Mouse (Mus musculus): ENCODE data around the gene Etv3.
"Not testable (repeated sequence)": the region's sequence is repeated elsewhere in the genome, so short reads cannot be mapped to it uniquely, and the experiment has no call there.

The Etv3 gene

GRCm38 (mm10) chr3:87518425-87518824 is 6.8 kb upstream of the Etv3 start:
- DNase-seq (ENCODE audit: low spot score in 2 of 2), result no peak

- no peak for DNase-seq (ENCODE audit: low spot score in 2 of 2)
Observed at GRCm38 (mm10) chr3:87521126-87521525, 4.1 kb upstream of the Etv3 start.

GRCm38 (mm10) chr3:87521833-87522232 is 3.4 kb upstream of the Etv3 start:
- DNase-seq (ENCODE audit: low spot score in 2 of 2), result no peak

- DNase-seq (ENCODE audit: low spot score in 2 of 2), result no peak
Observed at GRCm38 (mm10) chr3:87523701-87524100, 1.5 kb upstream of the Etv3 start.

- no peak for DNase-seq (ENCODE audit: low spot score in 2 of 2)
Observed at GRCm38 (mm10) chr3:87525837-87526570, 797 bp downstream of the Etv3 start.

GRCm38 (mm10) chr3:87527139-87527538 is 1.9 kb downstream of the Etv3 start:
- no peak for DNase-seq (ENCODE audit: low spot score in 2 of 2)

- DNase-seq (ENCODE audit: low spot score in 2 of 2), result no peak
Observed at GRCm38 (mm10) chr3:87528021-87528420, 2.8 kb downstream of the Etv3 start.

GRCm38 (mm10) chr3:87528841-87529240 is 3.6 kb downstream of the Etv3 start:
- DNase-seq (ENCODE audit: low spot score in 2 of 2), result no peak

GRCm38 (mm10) chr3:87529568-87529967 is 4.4 kb downstream of the Etv3 start:
- no peak for DNase-seq (ENCODE audit: low spot score in 2 of 2)

GRCm38 (mm10) chr3:87530234-87530633 is 5.0 kb downstream of the Etv3 start:
- no peak for DNase-seq (ENCODE audit: low spot score in 2 of 2)

GRCm38 (mm10) chr3:87533667-87534378 is 8.6 kb downstream of the Etv3 start:
- no peak for DNase-seq (ENCODE audit: low spot score in 2 of 2)

- DNase-seq (ENCODE audit: low spot score in 2 of 2), result no peak
Observed at GRCm38 (mm10) chr3:87538034-87538433, 12.8 kb downstream of the Etv3 start.

GRCm38 (mm10) chr3:87540028-87540675 is 14.9 kb downstream of the Etv3 start:
- DNase-seq (ENCODE audit: low spot score in 2 of 2), result no peak

GRCm38 (mm10) chr3:87540714-87541113 is 15.5 kb downstream of the Etv3 start:
- DNase-seq (ENCODE audit: low spot score in 2 of 2), result no peak

- DNase-seq (ENCODE audit: low spot score in 2 of 2), result no peak
Observed at GRCm38 (mm10) chr3:87542481-87543215, 17.4 kb downstream of the Etv3 start.

GRCm38 (mm10) chr3:87545554-87545953 is 20.3 kb downstream of the Etv3 start:
- DNase-seq (ENCODE audit: low spot score in 2 of 2), result no peak

GRCm38 (mm10) chr3:87546291-87546721 is 21.1 kb downstream of the Etv3 start:
- DNase-seq (ENCODE audit: low spot score in 2 of 2), result peak in 1 of 2 experiments; percentile 36

- no peak for DNase-seq (ENCODE audit: low spot score in 2 of 2)
Observed at GRCm38 (mm10) chr3:87549908-87550307, 24.7 kb downstream of the Etv3 start.

GRCm38 (mm10) chr3:87552327-87552726 is 27.1 kb downstream of the Etv3 start:
- DNase-seq (ENCODE audit: low spot score in 2 of 2), result no peak

- DNase-seq (ENCODE audit: low spot score in 2 of 2), result no peak
Observed at GRCm38 (mm10) chr3:87553196-87553935, 28.2 kb downstream of the Etv3 start.

GRCm38 (mm10) chr3:87554859-87555258 is 29.7 kb downstream of the Etv3 start:
- DNase-seq (ENCODE audit: low spot score in 2 of 2), result not testable (repeated sequence)
